Mouse (Mus musculus): ENCODE results near the gene S100a5. TPM values are rescaled to one million over a fixed set of nuclear protein-coding genes. Genes with fewer than 3 reads are reported as not detected.

S100a5 gene
- polyA plus RNA-seq, 1 experiment from 2014 or later = not detected

- Histone ChIP-seq H3K4me2 (no peak within 1 kb of the TSS), H3K4me3 (replicated peaks) (no peak within 1 kb of the TSS), H3K27ac (no peak within 1 kb of the TSS), H3K9ac (no peak within 1 kb of the TSS), H3K9me3 (no peaks in the 10 kb centered on the region), H3K36me3 (replicated peaks) (no peaks in the 10 kb centered on the region), H3K27me3 (no peaks in the 10 kb centered on the region), H3K4me1 (peaks cover 10% of the 10 kb centered on the region; the same call in 1 of the 2 replicates)
- ATAC-seq (ENCODE audit: low FRiP score) = no peak
- 88% methylated on average over 11 of the region's 11 CpGs for WGBS
These were observed 6.7 kb upstream of the S100a5 start, which contains the start of gene Gm42674 for GRCm38 (mm10) chr3:90601486-90602110. Gene Gm42674 (plus strand): TSS chr3:90601904.

GRCm38 (mm10) chr3:90603623-90604022, 4.7 kb upstream of the S100a5 start, which contains the start of gene S100a4:
Gene S100a4 (plus strand): TSS chr3:90603771.
- H3K36me3 ChIP-seq (replicated peaks) = no peaks in the 10 kb centered on the region
- no peaks in the 10 kb centered on the region for H3K9me3 ChIP-seq
- no peak for ATAC-seq (ENCODE audit: low FRiP score)
- H3K27ac ChIP-seq = peak within 1 kb of the TSS; percentile 50; the same call in 1 of the 2 replicates
- H3K4me3 ChIP-seq (replicated peaks) = no peak within 1 kb of the TSS
- no peak within 1 kb of the TSS for H3K4me2 ChIP-seq
- H3K4me1 ChIP-seq = peaks cover 10% of the 10 kb centered on the region; the same call in 1 of the 2 replicates
- H3K27me3 ChIP-seq = no peaks in the 10 kb centered on the region
- WGBS = 79% methylated on average over 3 of the region's 3 CpGs
- H3K9ac ChIP-seq = no peak within 1 kb of the TSS

GRCm38 (mm10) chr3:90604416-90604815, 3.9 kb upstream of the S100a5 start:
- Histone ChIP-seq H3K9me3 (no peaks in the 10 kb centered on the region), H3K4me1 (peaks cover 10% of the 10 kb centered on the region; the same call in 1 of the 2 replicates), H3K36me3 (replicated peaks) (no peaks in the 10 kb centered on the region), H3K4me2 (no peak overlapping the region), H3K4me3 (replicated peaks) (no peak overlapping the region), H3K9ac (no peak overlapping the region), H3K27ac (peak overlapping the region; percentile 50; the same call in 1 of the 2 replicates), H3K27me3 (no peaks in the 10 kb centered on the region)
- ATAC-seq (ENCODE audit: low FRiP score) = peak; percentile 81; the same call in 1 of the 2 replicates
- WGBS = 49% methylated on average over 4 of the region's 4 CpGs

- H3K4me2 ChIP-seq = no peak overlapping the region
- H3K36me3 ChIP-seq (replicated peaks) = no peaks in the 10 kb centered on the region
- H3K4me1 ChIP-seq = peaks cover 10% of the 10 kb centered on the region; the same call in 1 of the 2 replicates
- ATAC-seq (ENCODE audit: low FRiP score) = no peak
- H3K4me3 ChIP-seq (replicated peaks) = no peak overlapping the region
- no peak overlapping the region for H3K9ac ChIP-seq
- H3K27me3 ChIP-seq = 0 out of 2 replicates have a peak, but pooled peaks cover 2% of the 10 kb centered on the region
- H3K27ac ChIP-seq = no peak overlapping the region; the same call in 1 of the 2 replicates
- H3K9me3 ChIP-seq = no peaks in the 10 kb centered on the region
- 79% methylated on average over 3 of the region's 3 CpGs for WGBS
These were observed 3.3 kb upstream of the S100a5 start for GRCm38 (mm10) chr3:90605049-90605448.

GRCm38 (mm10) chr3:90605736-90606135, 2.6 kb upstream of the S100a5 start:
- H3K4me1 ChIP-seq = peaks cover 10% of the 10 kb centered on the region; the same call in 1 of the 2 replicates
- H3K27me3 ChIP-seq = 0 out of 2 replicates have a peak, but pooled peaks cover 2% of the 10 kb centered on the region
- H3K4me3 ChIP-seq (replicated peaks) = no peak overlapping the region
- H3K9ac ChIP-seq = no peak overlapping the region
- no peaks in the 10 kb centered on the region for H3K36me3 ChIP-seq (replicated peaks)
- no peak overlapping the region for H3K4me2 ChIP-seq
- H3K9me3 ChIP-seq = no peaks in the 10 kb centered on the region
- no peak overlapping the region for H3K27ac ChIP-seq
- 91% methylated on average over 2 of the region's 2 CpGs for WGBS
- no peak for ATAC-seq (ENCODE audit: low FRiP score)

GRCm38 (mm10) chr3:90606185-90606584, 2.1 kb upstream of the S100a5 start:
- peaks cover 10% of the 10 kb centered on the region; the same call in 1 of the 2 replicates for H3K4me1 ChIP-seq
- WGBS = 81% methylated on average over 6 of the region's 6 CpGs
- H3K4me3 ChIP-seq (replicated peaks) = no peak overlapping the region
- no peaks in the 10 kb centered on the region for H3K36me3 ChIP-seq (replicated peaks)
- H3K4me2 ChIP-seq = no peak overlapping the region
- H3K9me3 ChIP-seq = no peaks in the 10 kb centered on the region
- ATAC-seq (ENCODE audit: low FRiP score) = no peak
- H3K27me3 ChIP-seq = 0 out of 2 replicates have a peak, but pooled peaks cover 2% of the 10 kb centered on the region
- H3K27ac ChIP-seq = no peak overlapping the region
- no peak overlapping the region for H3K9ac ChIP-seq

GRCm38 (mm10) chr3:90607361-90607760, 962 bp upstream of the S100a5 start:
- no peaks in the 10 kb centered on the region for H3K9me3 ChIP-seq
- peaks cover 10% of the 10 kb centered on the region; the same call in 1 of the 2 replicates for H3K4me1 ChIP-seq
- no peak overlapping the region for H3K27ac ChIP-seq
- peaks cover 8% of the 10 kb centered on the region; the same call in 1 of the 2 replicates for H3K27me3 ChIP-seq
- WGBS = 89% methylated on average over 3 of the region's 3 CpGs
- H3K4me3 ChIP-seq (replicated peaks) = no peak overlapping the region
- ATAC-seq (ENCODE audit: low FRiP score) = no peak
- no peak overlapping the region for H3K9ac ChIP-seq
- H3K36me3 ChIP-seq (replicated peaks) = no peaks in the 10 kb centered on the region
- no peak overlapping the region for H3K4me2 ChIP-seq

GRCm38 (mm10) chr3:90609102-90609501, 779 bp downstream of the S100a5 start:
- H3K4me1 ChIP-seq = peaks cover 16% of the 10 kb centered on the region
- H3K27ac ChIP-seq = no peak overlapping the region
- H3K9ac ChIP-seq = no peak overlapping the region
- peaks cover 20% of the 10 kb centered on the region for H3K27me3 ChIP-seq
- H3K36me3 ChIP-seq (replicated peaks) = no peaks in the 10 kb centered on the region
- no peak overlapping the region for H3K4me2 ChIP-seq
- no peaks in the 10 kb centered on the region for H3K9me3 ChIP-seq
- no peak overlapping the region for H3K4me3 ChIP-seq (replicated peaks)
- ATAC-seq (ENCODE audit: low FRiP score) = no peak

GRCm38 (mm10) chr3:90611494-90611893, 3.2 kb downstream of the S100a5 start:
- 92% methylated on average over 3 of the region's 3 CpGs for WGBS
- H3K27ac ChIP-seq = no peak overlapping the region

GRCm38 (mm10) chr3:90612061-90612460, 3.7 kb downstream of the S100a5 start:
- H3K4me2 ChIP-seq = no peak overlapping the region
- 62% methylated on average over 4 of the region's 4 CpGs for WGBS
- H3K4me1 ChIP-seq = peaks cover 6% of the 10 kb centered on the region
- H3K9me3 ChIP-seq = no peaks in the 10 kb centered on the region
- H3K9ac ChIP-seq = no peak overlapping the region
- peaks cover 21% of the 10 kb centered on the region for H3K27me3 ChIP-seq
- no peaks in the 10 kb centered on the region for H3K36me3 ChIP-seq (replicated peaks)
- no peak overlapping the region for H3K4me3 ChIP-seq (replicated peaks)
- H3K27ac ChIP-seq = no peak overlapping the region
- ATAC-seq (ENCODE audit: low FRiP score) = no peak

More at GRCm38 (mm10) chr3:90611494-90611893, 3.2 kb downstream of the S100a5 start:
- no peaks in the 10 kb centered on the region for H3K36me3 ChIP-seq (replicated peaks)
- H3K4me3 ChIP-seq (replicated peaks) = no peak overlapping the region
- H3K9me3 ChIP-seq = no peaks in the 10 kb centered on the region
- ATAC-seq (ENCODE audit: low FRiP score) = no peak
- H3K4me2 ChIP-seq = no peak overlapping the region
- peaks cover 6% of the 10 kb centered on the region for H3K4me1 ChIP-seq
- H3K27me3 ChIP-seq = peaks cover 21% of the 10 kb centered on the region
- no peak overlapping the region for H3K9ac ChIP-seq

- ATAC-seq (ENCODE audit: low FRiP score) = peak; percentile 76
- Histone ChIP-seq H3K9me3 (no peaks in the 10 kb centered on the region; the same call in 1 of the 2 replicates), H3K36me3 (replicated peaks) (no peaks in the 10 kb centered on the region), H3K4me2 (peak within 1 kb of the TSS; percentile 65), H3K4me3 (replicated peaks) (peak within 1 kb of the TSS; percentile 34), H3K4me1 (peaks cover 6% of the 10 kb centered on the region), H3K9ac (peak within 1 kb of the TSS; percentile 45), H3K27me3 (peaks cover 21% of the 10 kb centered on the region), H3K27ac (no peak within 1 kb of the TSS)
- WGBS = 1% methylated on average over 23 of the region's 23 CpGs
These were observed 4.5 kb downstream of the S100a5 start, which contains the start of gene S100a6 for GRCm38 (mm10) chr3:90612728-90613291. Gene S100a6 (plus strand): TSS chr3:90612882.

- Histone ChIP-seq H3K36me3 (replicated peaks) (no peaks in the 10 kb centered on the region), H3K4me3 (replicated peaks) (no peak overlapping the region), H3K4me2 (peak overlapping the region; percentile 65), H3K9me3 (no peaks in the 10 kb centered on the region; the same call in 1 of the 2 replicates), H3K27ac (no peak overlapping the region), H3K9ac (no peak overlapping the region), H3K4me1 (peaks cover 6% of the 10 kb centered on the region), H3K27me3 (peaks cover 21% of the 10 kb centered on the region)
- ATAC-seq (ENCODE audit: low FRiP score) = no peak
- WGBS = 73% methylated on average over 7 of the region's 7 CpGs
These were observed 5.3 kb downstream of the S100a5 start for GRCm38 (mm10) chr3:90613461-90614147.

Data from forebrain, embryonic 12.5 days (tissue).